Mouse (Mus musculus) gastrocnemius, postnatal 4 days (tissue): ENCODE measurements around the gene Sirt7. TPM values are rescaled to one million over a fixed set of nuclear protein-coding genes. Genes with fewer than 3 reads are reported as not detected.
A peak's percentile ranks its signal among the peaks of the same experiment; 100 is the strongest.

Experiments
- DNase-seq, 2 experiments: peaks; one replicate each; pipeline ENCODE4 v3.0.0; 2021 to 2022; ENCODE audit warnings: low spot score in 2 of 2, mixed read lengths in 2 of 2
- total RNA-seq, 2 experiments: library from RNA; stranded (reverse); gene quantifications; 2 replicates each; pipeline ENCODE4 v1.2.3; 2021

Gene Sirt7
- total RNA-seq, 2 experiments from 2014 or later: 12.2 to 12.6 TPM

GRCm38 (mm10) chr11:120618619-120619535 lies 6.2 kb downstream of the Sirt7 start:
- DNase-seq: peak in 1 of 2 experiments; percentile 12

- peak; percentile 86 to 93 for DNase-seq
Observed at GRCm38 (mm10) chr11:120617519-120618112, 7.4 kb downstream of the Sirt7 start, which contains the start of gene Pcyt2. Gene Pcyt2 (minus strand): TSS chr11:120617936.

GRCm38 (mm10) chr11:120616617-120617294 lies 8.3 kb downstream of the Sirt7 start:
- DNase-seq: no peak

- DNase-seq: no peak
Observed at GRCm38 (mm10) chr11:120615606-120616203, 9.3 kb downstream of the Sirt7 start.

GRCm38 (mm10) chr11:120615167-120615566 lies 9.9 kb downstream of the Sirt7 start:
- DNase-seq: no peak

- no peak for DNase-seq
Observed at GRCm38 (mm10) chr11:120613976-120614375, 11.1 kb downstream of the Sirt7 start.

- DNase-seq: no peak
Observed at GRCm38 (mm10) chr11:120613481-120613972, 11.5 kb downstream of the Sirt7 start.

GRCm38 (mm10) chr11:120612763-120613162 lies 12.3 kb downstream of the Sirt7 start:
- peak; percentile 61 to 79 for DNase-seq

GRCm38 (mm10) chr11:120610477-120611046 lies 14.5 kb downstream of the Sirt7 start:
- no peak for DNase-seq

GRCm38 (mm10) chr11:120609250-120609649 lies 15.8 kb downstream of the Sirt7 start:
- DNase-seq: no peak

GRCm38 (mm10) chr11:120608241-120609034 lies 16.6 kb downstream of the Sirt7 start, which contains the start of gene Npb:
Gene Npb (plus strand): TSS chr11:120608477.
- DNase-seq: peak in 1 of 2 experiments; percentile 16

- no peak for DNase-seq
Observed at GRCm38 (mm10) chr11:120606764-120607163, 18.3 kb downstream of the Sirt7 start.

- no peak for DNase-seq
Observed at GRCm38 (mm10) chr11:120605667-120606066, 19.4 kb downstream of the Sirt7 start.

- DNase-seq: no peak
Observed at GRCm38 (mm10) chr11:120603545-120603944, 21.5 kb downstream of the Sirt7 start.

GRCm38 (mm10) chr11:120600716-120601115 lies 24.3 kb downstream of the Sirt7 start:
- DNase-seq: no peak

- DNase-seq: no peak
Observed at GRCm38 (mm10) chr11:120598990-120599549, 26.0 kb downstream of the Sirt7 start.

- peak; percentile 94 to 96 for DNase-seq
Observed at GRCm38 (mm10) chr11:120598283-120598989, 26.6 kb downstream of the Sirt7 start, which contains the start of the genes Alyref and Anapc11. Gene Alyref (minus strand): TSS chr11:120598365. Gene Anapc11 (plus strand): TSS chr11:120598421.
